Mouse (Mus musculus): ENCODE measurements around the gene Gp5. TPM values are rescaled to one million over a fixed set of nuclear protein-coding genes. Genes with fewer than 3 reads are reported as not detected.

The Gp5 gene
- polyA plus RNA-seq, 1 experiment from 2014 or later, result 0.28 TPM

GRCm38 (mm10) chr16:30259444-30259843 is 51.1 kb downstream of the Gp5 start:
- H3K4me1 ChIP-seq (ENCODE audit: control insufficient read depth, insufficient read depth, low read length), result no peaks in the 10 kb centered on the region
- no peaks in the 10 kb centered on the region for H3K36me3 ChIP-seq (ENCODE audit: control insufficient read depth, insufficient read depth, low read length)
- no peak overlapping the region for H3K27ac ChIP-seq (ENCODE audit: low read depth, low read length)
- WGBS, result 90% methylated on average over 10 of the region's 10 CpGs
- no peaks in the 10 kb centered on the region for H3K9me3 ChIP-seq (replicated peaks; ENCODE audit: control insufficient read depth, low read length)
- H3K27me3 ChIP-seq (replicated peaks; ENCODE audit: control insufficient read depth, insufficient read depth, low read length), result no peaks in the 10 kb centered on the region
- no peak overlapping the region for H3K4me3 ChIP-seq (ENCODE audit: low read depth, low read length)
- no peak for ATAC-seq
- DNase-seq (ENCODE audit: low spot score), result no peak
- no peak overlapping the region for H3K4me2 ChIP-seq (ENCODE audit: low read length)
- no peak overlapping the region for H3K9ac ChIP-seq (ENCODE audit: low read length)

DNA sequence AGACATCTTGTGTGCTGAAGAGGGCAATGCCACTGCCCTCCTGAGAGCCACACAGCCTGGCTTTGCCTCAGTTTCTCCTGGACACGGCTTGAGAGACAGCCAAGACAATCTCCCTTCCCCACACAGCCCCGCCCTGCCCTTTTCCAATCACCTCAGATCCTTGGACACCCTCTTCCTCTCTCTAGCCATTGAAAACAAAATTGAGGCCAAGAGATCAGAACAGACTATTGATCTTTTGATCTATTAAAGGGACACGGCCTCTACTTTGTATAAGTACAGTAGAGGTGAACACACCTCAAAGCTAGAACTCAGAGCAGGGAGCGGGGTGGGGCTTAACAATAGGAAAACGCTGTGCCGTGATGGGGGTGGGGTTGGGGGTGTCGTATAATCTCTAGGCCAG is 52.1 kb downstream of the Gp5 start:
- WGBS, result 89% methylated on average over 7 of the region's 7 CpGs
- H3K4me2 ChIP-seq (ENCODE audit: low read length), result no peak overlapping the region
- H3K9me3 ChIP-seq (replicated peaks; ENCODE audit: control insufficient read depth, low read length), result no peaks in the 10 kb centered on the region
- no peak for ATAC-seq
- no peak overlapping the region for H3K9ac ChIP-seq (ENCODE audit: low read length)
- no peak overlapping the region for H3K4me3 ChIP-seq (ENCODE audit: low read depth, low read length)
- no peaks in the 10 kb centered on the region for H3K27me3 ChIP-seq (replicated peaks; ENCODE audit: control insufficient read depth, insufficient read depth, low read length)
- no peak overlapping the region for H3K27ac ChIP-seq (ENCODE audit: low read depth, low read length)
- H3K4me1 ChIP-seq (ENCODE audit: control insufficient read depth, insufficient read depth, low read length), result no peaks in the 10 kb centered on the region
- no peak for DNase-seq (ENCODE audit: low spot score)
- H3K36me3 ChIP-seq (ENCODE audit: control insufficient read depth, insufficient read depth, low read length), result no peaks in the 10 kb centered on the region

DNA sequence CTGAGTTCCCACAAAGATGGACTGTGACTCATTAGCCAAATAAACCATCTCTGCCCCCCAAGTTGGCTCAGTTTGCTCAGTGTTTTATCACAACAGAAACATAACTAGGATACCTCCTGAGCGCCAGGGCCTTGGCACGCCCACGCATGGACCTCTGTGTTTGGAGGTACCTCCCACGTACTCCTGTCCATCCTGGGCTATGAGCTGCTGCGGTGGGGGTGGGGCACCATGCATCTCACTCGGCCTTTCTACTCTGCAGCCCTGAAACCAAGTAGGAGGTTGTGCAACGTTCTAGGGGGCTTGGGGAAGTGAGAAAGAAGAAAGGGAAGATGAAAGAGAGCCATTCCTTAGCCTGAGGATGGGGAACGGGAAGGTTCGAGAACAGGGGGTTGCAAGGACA is 52.9 kb downstream of the Gp5 start:
- 83% methylated on average over 9 of the region's 9 CpGs for WGBS
- Histone ChIP-seq H3K27me3 (replicated peaks; ENCODE audit: control insufficient read depth, insufficient read depth, low read length) (no peaks in the 10 kb centered on the region), H3K4me1 (ENCODE audit: control insufficient read depth, insufficient read depth, low read length) (no peaks in the 10 kb centered on the region), H3K36me3 (ENCODE audit: control insufficient read depth, insufficient read depth, low read length) (no peaks in the 10 kb centered on the region), H3K9me3 (replicated peaks; ENCODE audit: control insufficient read depth, low read length) (no peaks in the 10 kb centered on the region), H3K4me2 (ENCODE audit: low read length) (no peak overlapping the region), H3K9ac (ENCODE audit: low read length) (no peak overlapping the region), H3K27ac (ENCODE audit: low read depth, low read length) (no peak overlapping the region), H3K4me3 (ENCODE audit: low read depth, low read length) (no peak overlapping the region)
- DNase-seq (ENCODE audit: low spot score) (no peak), ATAC-seq (no peak)

Other genes starting within 250 kb of the Gp5 start
- gene Hes1, start 246.4 kb downstream of the Gp5 start, polyA plus RNA-seq (2014; fragmentation: Nextera tagmentation; extraction: Ambion mirVana), result 15.2 and 20.5 TPM in 2 replicates
- gene Cpn2, start 43.3 kb downstream of the Gp5 start, polyA plus RNA-seq (2014; fragmentation: Nextera tagmentation; extraction: Ambion mirVana), result not detected in 2 replicates
- 0.07 and 0.10 TPM in 2 replicates for gene Lrrc15, start 27.5 kb downstream of the Gp5 start, polyA plus RNA-seq (2014; fragmentation: Nextera tagmentation; extraction: Ambion mirVana)
- 7.3 and 7.4 TPM in 2 replicates for gene Atp13a3, start 95.2 kb upstream of the Gp5 start, polyA plus RNA-seq (2014; fragmentation: Nextera tagmentation; extraction: Ambion mirVana)
- 57.5 and 62.4 TPM in 2 replicates for gene Tmem44, start 240.1 kb upstream of the Gp5 start, polyA plus RNA-seq (2014; fragmentation: Nextera tagmentation; extraction: Ambion mirVana)

Measured in forebrain, embryonic 14.5 days (tissue).